Comparison of ENCODE assay signal across 9 mouse cellular contexts in the genomic region with DNA sequence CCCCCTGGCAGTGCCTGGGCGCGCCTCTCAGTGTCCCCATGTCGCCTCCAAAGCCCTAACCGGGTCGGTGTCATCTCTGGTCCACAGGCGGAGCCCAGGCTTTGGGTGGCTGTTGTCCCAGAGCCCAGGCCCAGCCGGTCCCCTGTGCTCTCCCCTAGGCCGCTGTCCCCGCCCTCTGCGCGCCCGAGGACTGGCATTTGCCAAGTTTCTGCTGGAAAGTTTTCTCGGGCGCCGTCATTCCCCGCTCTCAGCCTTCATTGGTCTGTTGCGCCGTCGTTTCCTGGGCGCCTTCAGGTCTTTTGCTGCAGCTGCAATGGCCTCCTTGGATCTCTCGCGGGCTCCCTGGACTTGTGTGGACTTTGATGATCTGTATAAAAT. TPM values are rescaled to one million over a fixed set of nuclear protein-coding genes. Genes with fewer than 3 reads are reported as not detected.
A peak's percentile ranks its signal among the peaks of the same experiment; 100 is the strongest.
DNase-seq lines count a peak whose midpoint lies in the region; ATAC-seq lines count a peak whose summit lies in the region.
"Had no signal": no experiment of that assay in that cellular context is flagged by ENCODE, and none has a peak within 500 bp of the region (broad histone marks: within the 10 kb centered on the region; RNA-seq: fewer than 3 reads in every experiment).

No protein-coding gene starts in this region.

- peak overlapping the region; percentile 75 for H3K4me3 ChIP-seq in embryonic facial prominence, embryonic 12.5 days
- H3K4me3 ChIP-seq in limb, embryonic 11.5 days (ENCODE audit: low read depth, low read length): peak overlapping the region; percentile 72
- H3K4me3 ChIP-seq in midbrain, embryonic 14.5 days (replicated peaks; ENCODE audit: low read depth, low read length): peak overlapping the region; percentile 59

- ATAC-seq in embryonic facial prominence, embryonic 12.5 days (ENCODE audit: insufficient number of reproducible peaks, insufficient read depth, low FRiP score, low TSS enrichment): peak; percentile 84
- ATAC-seq in limb, embryonic 11.5 days (ENCODE audit: insufficient number of reproducible peaks, low FRiP score, low TSS enrichment, low read depth): peak; percentile 87
- ATAC-seq in midbrain, embryonic 14.5 days (ENCODE audit: low FRiP score, low TSS enrichment): peak; percentile 81; the same call in 1 of the 2 replicates

- H3K36me3 ChIP-seq in embryonic facial prominence, embryonic 12.5 days: no peaks in the 10 kb centered on the region
- H3K36me3 ChIP-seq in limb, embryonic 11.5 days (ENCODE audit: control insufficient read depth, insufficient read depth, low read length): no peaks in the 10 kb centered on the region
- no peaks in the 10 kb centered on the region for H3K36me3 ChIP-seq in midbrain, embryonic 14.5 days (ENCODE audit: control insufficient read depth, insufficient read depth, low read length)

- H3K9ac ChIP-seq in embryonic facial prominence, embryonic 12.5 days: peak overlapping the region; percentile 89
- H3K9ac ChIP-seq in limb, embryonic 11.5 days (ENCODE audit: low read length): peak overlapping the region; percentile 94
- peak overlapping the region; percentile 67 for H3K9ac ChIP-seq in midbrain, embryonic 14.5 days (replicated peaks; ENCODE audit: low read length)

- no peaks in the 10 kb centered on the region for H3K27me3 ChIP-seq in embryonic facial prominence, embryonic 12.5 days
- no peaks in the 10 kb centered on the region for H3K27me3 ChIP-seq in limb, embryonic 11.5 days (ENCODE audit: control insufficient read depth, insufficient read depth, low read length)
- no peaks in the 10 kb centered on the region for H3K27me3 ChIP-seq in midbrain, embryonic 14.5 days (ENCODE audit: control insufficient read depth, insufficient read depth, low read length)

- peak overlapping the region; percentile 98 for H3K27ac ChIP-seq in embryonic facial prominence, embryonic 12.5 days
- peak overlapping the region; percentile 89 for H3K27ac ChIP-seq in limb, embryonic 11.5 days (replicated peaks; ENCODE audit: low read depth, low read length)
- H3K27ac ChIP-seq in midbrain, embryonic 14.5 days (replicated peaks; ENCODE audit: low read depth, low read length): peak overlapping the region; percentile 81

- H3K9me3 ChIP-seq in embryonic facial prominence, embryonic 12.5 days: no peaks in the 10 kb centered on the region
- no peaks in the 10 kb centered on the region for H3K9me3 ChIP-seq in limb, embryonic 11.5 days (ENCODE audit: control insufficient read depth, low read length)
- no peaks in the 10 kb centered on the region for H3K9me3 ChIP-seq in midbrain, embryonic 14.5 days (ENCODE audit: control insufficient read depth, low read length)

- peak; percentile 95 for DNase-seq in adrenal gland, postnatal 36 days
- DNase-seq in heart, adult 18-20 months: peak; percentile 93
- peak; percentile 93 for DNase-seq in kidney, adult 18-20 months
- DNase-seq in limb, embryonic 11.5 days (ENCODE audit: low spot score): peak; percentile 87
- peak; percentile 82 for DNase-seq in midbrain, embryonic 14.5 days
- DNase-seq in spleen, postnatal 36 days (ENCODE audit: low spot score in 2 of 2): peak; percentile 8 to 15
- DNase-seq in thymus, postnatal 0 days (ENCODE audit: low spot score): no peak

- peak overlapping the region; percentile 75 for H3K4me2 ChIP-seq in embryonic facial prominence, embryonic 12.5 days (replicated peaks)
- peak overlapping the region; percentile 71 for H3K4me2 ChIP-seq in limb, embryonic 11.5 days (ENCODE audit: low read depth, severe bottlenecking)
- peak overlapping the region; percentile 89 for H3K4me2 ChIP-seq in midbrain, embryonic 14.5 days (ENCODE audit: low read length)

- WGBS in embryonic facial prominence, embryonic 12.5 days: under 1% methylated on average over 22 of the region's 22 CpGs
- under 1% methylated on average over 22 of the region's 22 CpGs for WGBS in limb, embryonic 11.5 days
- WGBS in midbrain, embryonic 14.5 days: under 1% methylated on average over 22 of the region's 22 CpGs

- peaks cover 13% of the 10 kb centered on the region for H3K4me1 ChIP-seq in embryonic facial prominence, embryonic 12.5 days
- peaks cover 4% of the 10 kb centered on the region for H3K4me1 ChIP-seq in limb, embryonic 11.5 days (ENCODE audit: control insufficient read depth, insufficient read depth, low read length)
- 0 out of 2 replicates have a peak, but pooled peaks cover 2% of the 10 kb centered on the region for H3K4me1 ChIP-seq in midbrain, embryonic 14.5 days (ENCODE audit: control insufficient read depth, insufficient read depth, low read length)

RNA-seq across cellular contexts. Expression of a gene that starts 0.8 kb away (rescaled TPM):
- 100 to 1,000 TPM in 1 of 2 experiments, 10 to 100 TPM in 1; 98.6 to 107 TPM for total RNA-seq in adrenal gland, postnatal 36 days (2021)
- 98.4 and 112 TPM in 2 replicates for polyA plus RNA-seq in embryonic facial prominence, embryonic 12.5 days (2016; fragmentation: Nextera tagmentation; extraction: Ambion mirVana)
- total RNA-seq in heart, adult 18-20 months (2021): 10 to 100 TPM; 38.9 to 42.8 TPM
- polyA plus RNA-seq in limb, embryonic 11.5 days (2014; fragmentation: Nextera tagmentation; extraction: Ambion mirVana): 64.2 and 68.8 TPM in 2 replicates
- polyA plus RNA-seq in midbrain, embryonic 14.5 days (2014; fragmentation: Nextera tagmentation; extraction: Ambion mirVana): 16.5 and 24.6 TPM in 2 replicates
- 11.0 and 12.1 TPM in 2 replicates for polyA plus RNA-seq in thymus, postnatal 0 days (2015; fragmentation: Nextera tagmentation; extraction: Ambion mirVana)
- total RNA-seq: hematopoietic stem cell, adult 5-6 weeks had no signal
